In genomic region chr5:21700934-21701333, GRCm38 (mm10) we compare ENCODE assay signal across 8 mouse cellular contexts. TPM values are rescaled to one million over a fixed set of nuclear protein-coding genes. Genes with fewer than 3 reads are reported as not detected.
DNase-seq lines count a peak whose midpoint lies in the region; ATAC-seq and TF ChIP-seq lines count a peak whose summit lies in the region.

No protein-coding gene starts in this region.

- no peaks in the 10 kb centered on the region for H3K36me3 ChIP-seq in heart, embryonic 11.5 days (ENCODE audit: control insufficient read depth, insufficient read depth, low read length)
- H3K36me3 ChIP-seq in G1E (replicated peaks) = no peaks in the 10 kb centered on the region

- no peaks in the 10 kb centered on the region for H3K27me3 ChIP-seq in heart, embryonic 11.5 days (ENCODE audit: control insufficient read depth, insufficient read depth, low read length)
- no peaks in the 10 kb centered on the region for H3K27me3 ChIP-seq in G1E (ENCODE audit: insufficient read depth, low read length)

- H3K27ac ChIP-seq in heart, embryonic 11.5 days (ENCODE audit: low read depth, low read length) = peak overlapping the region; percentile 90; the same call in 1 of the 2 replicates

- DNase-seq in heart, adult 9 months (ENCODE audit: low spot score in 2 of 2) = no peak
- no peak for DNase-seq in G1E (ENCODE audit: low spot score)
- DNase-seq in testis, postnatal 14 days (ENCODE audit: low spot score) = no peak
- DNase-seq in adrenal gland, postnatal 25 days = no peak
- DNase-seq in left cerebral cortex, adult 8-10 months (ENCODE audit: low spot score in 2 of 2) = no peak

- no peaks in the 10 kb centered on the region for H3K9me3 ChIP-seq in heart, embryonic 11.5 days (replicated peaks; ENCODE audit: control insufficient read depth, low read length)
- no peaks in the 10 kb centered on the region for H3K9me3 ChIP-seq in G1E (replicated peaks)

- no peak for TF ChIP-seq CTCF in G1E (IDR thresholded peaks at IDR 0.05; ENCODE audit: low read depth, low read length)

- no peaks in the 10 kb centered on the region; the same call in 1 of the 2 replicates for H3K4me1 ChIP-seq in heart, embryonic 11.5 days (ENCODE audit: control insufficient read depth, insufficient read depth, low read length)
- peaks cover 22% of the 10 kb centered on the region for H3K4me1 ChIP-seq in G1E (ENCODE audit: insufficient read depth, low read depth, low read length)

- peak overlapping the region; percentile 55 for H3K4me3 ChIP-seq in heart, embryonic 11.5 days (ENCODE audit: low read depth, low read length)
- peak overlapping the region; percentile 80 for H3K4me3 ChIP-seq in G1E (ENCODE audit: low read depth, low read length)

- H3K4me2 ChIP-seq in heart, embryonic 11.5 days = peak overlapping the region; percentile 90

- no peak for ATAC-seq in heart, embryonic 11.5 days (replicated peaks; ENCODE audit: insufficient number of reproducible peaks, low FRiP score, low TSS enrichment)
- ATAC-seq in G1E (ENCODE audit: extremely low read depth, insufficient number of reproducible peaks, low FRiP score, poor library complexity, severe bottlenecking) = 0 out of 2 replicates have a peak, but pooled peaks have one; percentile 5
- ATAC-seq in hematopoietic stem cell, adult 5-6 weeks (replicated peaks in 1 of 2; ENCODE audit: insufficient read depth in 1 of 2, low FRiP score in 2 of 2, low TSS enrichment in 1 of 2, low read depth in 1 of 2, poor library complexity in 2 of 2, severe bottlenecking in 2 of 2) = peak; percentile 46 to 47
- ATAC-seq in megakaryocyte progenitor cell, adult 5-6 weeks (replicated peaks; ENCODE audit: poor library complexity) = peak; percentile 49

- WGBS in heart, embryonic 11.5 days (ENCODE audit: insufficient replicate concordance) = under 1% methylated on average over 22 of the region's 22 CpGs

- peak overlapping the region; percentile 72 for H3K9ac ChIP-seq in heart, embryonic 11.5 days (ENCODE audit: low read depth, low read length)

RNA-seq across cellular contexts. Expression of gene Napepld, which starts 0.3 kb away (rescaled TPM):
- polyA plus RNA-seq in heart, embryonic 11.5 days (2014; fragmentation: Nextera tagmentation; extraction: Ambion mirVana) = 4.2 and 5.2 TPM in 2 replicates
- total RNA-seq in G1E (2014; fragmentation: Nextera tagmentation) (16.1 and 17.2 TPM in 2 replicates), G1E (2017) (3.5 and 3.6 TPM in 2 replicates)
- 1.1 and 1.4 TPM in 2 replicates for polyA plus RNA-seq in G1E (2012)
- 1.6 TPM in 2 replicates for total RNA-seq in hematopoietic stem cell, adult 5-6 weeks (2017)
- 5.3 and 6.9 TPM in 2 replicates for total RNA-seq in megakaryocyte progenitor cell, adult 5-6 weeks (2015)
- total RNA-seq in megakaryocyte progenitor cell, adult 5-6 weeks (2017) = 3.5 and 3.8 TPM in 2 replicates
- 47.6 and 63.1 TPM in 2 replicates for total RNA-seq in adrenal gland, postnatal 25 days (2021)
- 10 to 100 TPM; 11.6 to 13.2 (median 12.2) TPM for total RNA-seq in left cerebral cortex, adult 8-10 months (2022)

RNA-seq across cellular contexts. Expression of gene Pmpcb, which starts 36.0 kb away (rescaled TPM):
- polyA plus RNA-seq in heart, embryonic 11.5 days (2014; fragmentation: Nextera tagmentation; extraction: Ambion mirVana) = 133 and 136 TPM in 2 replicates
- 52.6 and 60.8 TPM in 2 replicates for total RNA-seq in G1E (2014; fragmentation: Nextera tagmentation)
- 104 and 113 TPM in 2 replicates for total RNA-seq in G1E (2017)
- polyA plus RNA-seq in G1E (2012) = 35.6 and 41.6 TPM in 2 replicates
- total RNA-seq in hematopoietic stem cell, adult 5-6 weeks (2017) = 96.5 and 138 TPM in 2 replicates
- 92.4 and 109 TPM in 2 replicates for total RNA-seq in megakaryocyte progenitor cell, adult 5-6 weeks (2015)
- total RNA-seq in megakaryocyte progenitor cell, adult 5-6 weeks (2017) = 96.1 and 115 TPM in 2 replicates
- 277 and 295 TPM in 2 replicates for total RNA-seq in adrenal gland, postnatal 25 days (2021)
- 10 to 100 TPM; 58.6 to 77.1 (median 69.3) TPM for total RNA-seq in left cerebral cortex, adult 8-10 months (2022)

RNA-seq across cellular contexts. Expression of gene Armc10, which starts 55.3 kb away (rescaled TPM):
- polyA plus RNA-seq in heart, embryonic 11.5 days (2014; fragmentation: Nextera tagmentation; extraction: Ambion mirVana) = 26.1 and 30.3 TPM in 2 replicates
- total RNA-seq in G1E (2014; fragmentation: Nextera tagmentation) = 32.5 and 51.2 TPM in 2 replicates
- total RNA-seq in G1E (2017) = 54.9 and 61.5 TPM in 2 replicates
- polyA plus RNA-seq in G1E (2012) = 34.1 and 42.2 TPM in 2 replicates
- 77.6 and 103 TPM in 2 replicates for total RNA-seq in hematopoietic stem cell, adult 5-6 weeks (2017)
- 51.9 and 52.8 TPM in 2 replicates for total RNA-seq in megakaryocyte progenitor cell, adult 5-6 weeks (2015)
- total RNA-seq in megakaryocyte progenitor cell, adult 5-6 weeks (2017) = 50.8 and 59.1 TPM in 2 replicates
- total RNA-seq in adrenal gland, postnatal 25 days (2021) = 25.9 and 33.4 TPM in 2 replicates
- 10 to 100 TPM; 20.0 to 21.6 (median 20.7) TPM for total RNA-seq in left cerebral cortex, adult 8-10 months (2022)

RNA-seq across cellular contexts. Expression of gene Fbxl13, which starts 55.5 kb away (rescaled TPM):
- 0.06 and 0.20 TPM in 2 replicates for polyA plus RNA-seq in heart, embryonic 11.5 days (2014; fragmentation: Nextera tagmentation; extraction: Ambion mirVana)
- total RNA-seq in G1E (2014; fragmentation: Nextera tagmentation) = not detected in 2 replicates
- total RNA-seq in G1E (2017) = 0.11 TPM in 1 of 2 replicates, not detected in the other
- polyA plus RNA-seq in G1E (2012) = not detected in 2 replicates
- total RNA-seq in hematopoietic stem cell, adult 5-6 weeks (2017) = 0.56 TPM in 1 of 2 replicates, not detected in the other
- total RNA-seq in megakaryocyte progenitor cell, adult 5-6 weeks (2015) = 0.12 and 0.44 TPM in 2 replicates
- total RNA-seq in megakaryocyte progenitor cell, adult 5-6 weeks (2017) = not detected in 2 replicates
- not detected in 2 replicates for total RNA-seq in adrenal gland, postnatal 25 days (2021)
- total RNA-seq in left cerebral cortex, adult 8-10 months (2022) = under 1 TPM; 0.23 to 0.70 (median 0.32) TPM
